Mouse (Mus musculus) G1E (cell line): ENCODE measurements around the gene Dock11. TPM values are rescaled to one million over a fixed set of nuclear protein-coding genes. Genes with fewer than 3 reads are reported as not detected.

Source experiments
- ATAC-seq: 2 replicates; pipeline ENCODE4 v1.8.0; 2016; ENCODE audit warnings: mild to moderate bottlenecking; ENCODE audit not compliant: insufficient number of reproducible peaks, poor library complexity, low FRiP score, severe bottlenecking; ENCODE audit errors: extremely low read depth
- DNase-seq: peaks from one replicate; pipeline ENCODE4 v3.0.0; 2012; ENCODE audit warnings: low spot score
- H3K27me3 ChIP-seq: 2 replicates; pipeline ENCODE4 v1.6.1; 2012; ENCODE audit warnings: mild to moderate bottlenecking, low read length, inconsistent platforms; ENCODE audit not compliant: insufficient read depth
- H3K36me3 ChIP-seq: replicated peaks from 2 replicates; pipeline ENCODE3; 2012; ENCODE audit warnings: mild to moderate bottlenecking, inconsistent platforms
- H3K4me1 ChIP-seq: 2 replicates; pipeline ENCODE4 v1.6.1; 2012; ENCODE audit warnings: low read depth, low read length, inconsistent platforms, mixed read lengths; ENCODE audit not compliant: insufficient read depth
- H3K4me3 ChIP-seq: 2 replicates; pipeline ENCODE4 v1.5.1; 2012; ENCODE audit warnings: low read depth, mild to moderate bottlenecking, inconsistent platforms, low read length, moderate library complexity, mixed read lengths
- H3K9me3 ChIP-seq: replicated peaks from 2 replicates; pipeline ENCODE4 v1.6.1; 2012; ENCODE audit warnings: inconsistent platforms
- CTCF ChIP-seq: IDR thresholded peaks from 2 replicates; pipeline ENCODE4 v1.5.1; 2012; ENCODE audit warnings: low read depth, low read length, inconsistent platforms, mixed read lengths
- GATA1 ChIP-seq: IDR thresholded peaks from 2 replicates; pipeline ENCODE4 v1.6.1; 2012; ENCODE audit warnings: borderline replicate concordance, low read length, inconsistent platforms, mixed read lengths
- GATA2 ChIP-seq: IDR thresholded peaks from 2 replicates; pipeline ENCODE4 v1.6.1; 2012; ENCODE audit warnings: low read depth, low read length, inconsistent platforms, borderline replicate concordance
- POLR2AphosphoS5 ChIP-seq: IDR thresholded peaks from 2 replicates; pipeline ENCODE4 v1.6.1; 2012; ENCODE audit warnings: low read depth, low read length, inconsistent platforms; ENCODE audit not compliant: insufficient replicate concordance
- TAL1 ChIP-seq: conservative IDR thresholded peaks from 2 replicates; pipeline ENCODE4 v1.6.1; 2012; ENCODE audit warnings: low read depth, low read length, inconsistent platforms, mixed read lengths
- polyA plus RNA-seq: library from polyadenylated mRNA; stranded (reverse); fragments of >175 nt; gene quantifications from 2 replicates; pipeline ENCODE4 v1.2.3, GENCODE M21; 2012
- total RNA-seq, 2 experiments: library from RNA; stranded (forward) in 1 of 2; stranded (reverse) in 1 of 2; fragments of 200-1000 nt in 1 of 2; fragments of >200 nt in 1 of 2; fragmentation: Nextera tagmentation in 1 of 2; gene quantifications; 2 replicates each; pipeline ENCODE4 v1.2.3; 2014 to 2017

Dock11 gene
- total and polyA plus RNA-seq, 3 experiments: not detected

GRCm38 (mm10) chrX:35897648-35898500 is 9.2 kb downstream of the Dock11 start:
- TF ChIP-seq GATA2 (no peak), GATA1 (no peak), CTCF (no peak), TAL1 (no peak), POLR2AphosphoS5 (no peak)
- 0 out of 2 replicates have a peak, but pooled peaks cover 2% of the 10 kb centered on the region for H3K9me3 ChIP-seq
- H3K4me3 ChIP-seq: no peak overlapping the region
- DNase-seq: no peak
- ATAC-seq: no peak
- H3K36me3 ChIP-seq: no peaks in the 10 kb centered on the region
- no peaks in the 10 kb centered on the region for H3K27me3 ChIP-seq
- H3K4me1 ChIP-seq: no peaks in the 10 kb centered on the region

GRCm38 (mm10) chrX:35898501-35898766 is 9.8 kb downstream of the Dock11 start:
- Histone ChIP-seq H3K27me3 (no peaks in the 10 kb centered on the region), H3K36me3 (no peaks in the 10 kb centered on the region), H3K9me3 (0 out of 2 replicates have a peak, but pooled peaks cover 2% of the 10 kb centered on the region), H3K4me1 (no peaks in the 10 kb centered on the region), H3K4me3 (no peak overlapping the region)
- TF ChIP-seq CTCF (no peak), TAL1 (no peak), GATA2 (no peak), POLR2AphosphoS5 (no peak), GATA1 (no peak)
- no peak for ATAC-seq
- no peak for DNase-seq

- ATAC-seq: no peak
- TF ChIP-seq CTCF: no peak
- Histone ChIP-seq H3K4me1 (no peaks in the 10 kb centered on the region), H3K4me3 (no peak overlapping the region), H3K27me3 (no peaks in the 10 kb centered on the region), H3K36me3 (no peaks in the 10 kb centered on the region), H3K9me3 (no peaks in the 10 kb centered on the region)
- DNase-seq: no peak
Observed at GRCm38 (mm10) chrX:35904352-35904751, 15.7 kb downstream of the Dock11 start.

- no peaks in the 10 kb centered on the region for H3K36me3 ChIP-seq
- no peaks in the 10 kb centered on the region for H3K4me1 ChIP-seq
- TF ChIP-seq CTCF (no peak), GATA1 (no peak), GATA2 (no peak), TAL1 (no peak), POLR2AphosphoS5 (no peak)
- no peak overlapping the region for H3K4me3 ChIP-seq
- H3K9me3 ChIP-seq: no peaks in the 10 kb centered on the region
- no peak for DNase-seq
- H3K27me3 ChIP-seq: no peaks in the 10 kb centered on the region
- no peak for ATAC-seq
Observed at GRCm38 (mm10) chrX:35906696-35907330, 18.2 kb downstream of the Dock11 start.

- Histone ChIP-seq H3K27me3 (no peaks in the 10 kb centered on the region), H3K9me3 (no peaks in the 10 kb centered on the region), H3K4me3 (no peak overlapping the region), H3K4me1 (no peaks in the 10 kb centered on the region), H3K36me3 (no peaks in the 10 kb centered on the region)
- DNase-seq: no peak
- TF ChIP-seq CTCF: no peak
- TF ChIP-seq TAL1: no peak
- TF ChIP-seq GATA1: no peak
- TF ChIP-seq POLR2AphosphoS5: no peak
- TF ChIP-seq GATA2: no peak
- ATAC-seq: no peak
Observed at GRCm38 (mm10) chrX:35919558-35919957, 30.9 kb downstream of the Dock11 start.

GRCm38 (mm10) chrX:35920096-35920607 is 31.5 kb downstream of the Dock11 start:
- no peaks in the 10 kb centered on the region for H3K9me3 ChIP-seq
- ATAC-seq (no peak), DNase-seq (no peak)
- no peaks in the 10 kb centered on the region for H3K36me3 ChIP-seq
- H3K4me3 ChIP-seq: no peak overlapping the region
- no peaks in the 10 kb centered on the region for H3K4me1 ChIP-seq
- H3K27me3 ChIP-seq: no peaks in the 10 kb centered on the region
- TF ChIP-seq GATA2 (no peak), POLR2AphosphoS5 (no peak), CTCF (no peak), GATA1 (no peak), TAL1 (no peak)
